Mouse (Mus musculus) cortical plate, adult 2 months (tissue): ENCODE data around the gene Spns2. TPM values are rescaled to one million over a fixed set of nuclear protein-coding genes. Genes with fewer than 3 reads are reported as not detected.

Experiments
- H3K27ac ChIP-seq: fragments of 200-500 bp; 2 replicates; pipeline ENCODE4 v1.5.1; 2012; ENCODE audit warnings: low read length, control low read depth, inconsistent platforms; ENCODE audit not compliant: insufficient read depth
- H3K4me1 ChIP-seq: fragments of 200-500 bp; 2 replicates; pipeline ENCODE4 v1.6.1; 2011; ENCODE audit warnings: low read length; ENCODE audit not compliant: control insufficient read depth, insufficient read depth
- H3K4me3 ChIP-seq: fragments of 200-500 bp; 2 replicates; pipeline ENCODE4 v1.5.1; 2011; ENCODE audit warnings: mild to moderate bottlenecking, low read length, control low read depth; ENCODE audit not compliant: insufficient read depth
- CTCF ChIP-seq: fragments of 200-500 bp; IDR thresholded peaks from 2 replicates; pipeline ENCODE4 v1.5.1; 2011; ENCODE audit warnings: mild to moderate bottlenecking, control low read depth, low read length; ENCODE audit not compliant: insufficient read depth; ENCODE audit errors: extremely low read depth
- POLR2A ChIP-seq: fragments of 200-500 bp; IDR thresholded peaks from 2 replicates; pipeline ENCODE4 v1.6.1; 2011; ENCODE audit warnings: mild to moderate bottlenecking, low read length, control low read depth; ENCODE audit not compliant: insufficient read depth; ENCODE audit errors: extremely low read depth
- polyA plus RNA-seq: library from polyadenylated mRNA; depleted of rRNA; stranded (reverse); fragments of >200 nt; gene quantifications from 2 replicates; pipeline ENCODE4 v1.2.3, GENCODE M21; 2012

Gene Spns2
- polyA plus RNA-seq, 1 experiment: 45.2 TPM

- Histone ChIP-seq H3K4me1 (peaks cover 6% of the 10 kb centered on the region), H3K27ac (peak overlapping the region; percentile 89), H3K4me3 (peak overlapping the region; percentile 81)
- peak; percentile 59 for TF ChIP-seq POLR2A
- no peak for TF ChIP-seq CTCF
Observed at GRCm38 (mm10) chr11:72488753-72489271, 892 bp downstream of the Spns2 start.

GRCm38 (mm10) chr11:72487739-72488138 is 2.0 kb downstream of the Spns2 start:
- peaks cover 4% of the 10 kb centered on the region for H3K4me1 ChIP-seq
- no peak overlapping the region for H3K27ac ChIP-seq
- H3K4me3 ChIP-seq: peak overlapping the region; percentile 81
- TF ChIP-seq CTCF: no peak
- TF ChIP-seq POLR2A: no peak

GRCm38 (mm10) chr11:72487171-72487570 is 2.5 kb downstream of the Spns2 start:
- Histone ChIP-seq H3K4me1 (peaks cover 4% of the 10 kb centered on the region), H3K4me3 (peak overlapping the region; percentile 81; the same call in 1 of the 2 replicates), H3K27ac (no peak overlapping the region)
- TF ChIP-seq POLR2A: no peak
- TF ChIP-seq CTCF: no peak

GRCm38 (mm10) chr11:72485960-72486359 is 3.7 kb downstream of the Spns2 start:
- TF ChIP-seq POLR2A (no peak), CTCF (no peak)
- Histone ChIP-seq H3K4me3 (no peak overlapping the region), H3K27ac (no peak overlapping the region), H3K4me1 (peaks cover 4% of the 10 kb centered on the region)

- H3K27ac ChIP-seq: no peak overlapping the region
- TF ChIP-seq CTCF: no peak
- TF ChIP-seq POLR2A: no peak
- H3K4me3 ChIP-seq: no peak overlapping the region
- peaks cover 4% of the 10 kb centered on the region for H3K4me1 ChIP-seq
Observed at GRCm38 (mm10) chr11:72485157-72485556, 4.5 kb downstream of the Spns2 start.

GRCm38 (mm10) chr11:72484549-72484948 is 5.2 kb downstream of the Spns2 start:
- Histone ChIP-seq H3K4me3 (no peak overlapping the region), H3K27ac (no peak overlapping the region), H3K4me1 (peaks cover 4% of the 10 kb centered on the region)
- TF ChIP-seq CTCF (no peak), POLR2A (no peak)

- Histone ChIP-seq H3K27ac (no peak overlapping the region), H3K4me3 (no peak overlapping the region), H3K4me1 (peaks cover 2% of the 10 kb centered on the region)
- no peak for TF ChIP-seq CTCF
- TF ChIP-seq POLR2A: no peak
Observed at GRCm38 (mm10) chr11:72481952-72482351, 7.8 kb downstream of the Spns2 start.

GRCm38 (mm10) chr11:72481313-72481712 is 8.4 kb downstream of the Spns2 start:
- H3K4me3 ChIP-seq: no peak overlapping the region
- no peak for TF ChIP-seq POLR2A
- TF ChIP-seq CTCF: no peak
- H3K4me1 ChIP-seq: peaks cover 2% of the 10 kb centered on the region
- H3K27ac ChIP-seq: no peak overlapping the region

GRCm38 (mm10) chr11:72479499-72479898 is 10.2 kb downstream of the Spns2 start:
- TF ChIP-seq CTCF (no peak), POLR2A (no peak)
- H3K27ac ChIP-seq: no peak overlapping the region
- no peak overlapping the region for H3K4me3 ChIP-seq
- no peaks in the 10 kb centered on the region for H3K4me1 ChIP-seq

- H3K4me1 ChIP-seq: no peaks in the 10 kb centered on the region
- TF ChIP-seq POLR2A: no peak
- no peak for TF ChIP-seq CTCF
- no peak overlapping the region for H3K27ac ChIP-seq
- H3K4me3 ChIP-seq: no peak overlapping the region
Observed at GRCm38 (mm10) chr11:72478228-72478627, 11.5 kb downstream of the Spns2 start.
